Mouse (Mus musculus): ENCODE data around the gene Adamtsl1. TPM values are rescaled to one million over a fixed set of nuclear protein-coding genes. Genes with fewer than 3 reads are reported as not detected.
A peak's percentile ranks its signal among the peaks of the same experiment; 100 is the strongest.

The Adamtsl1 gene
- polyA plus RNA-seq, 1 experiment from 2014 or later = 14.2 TPM

DNA sequence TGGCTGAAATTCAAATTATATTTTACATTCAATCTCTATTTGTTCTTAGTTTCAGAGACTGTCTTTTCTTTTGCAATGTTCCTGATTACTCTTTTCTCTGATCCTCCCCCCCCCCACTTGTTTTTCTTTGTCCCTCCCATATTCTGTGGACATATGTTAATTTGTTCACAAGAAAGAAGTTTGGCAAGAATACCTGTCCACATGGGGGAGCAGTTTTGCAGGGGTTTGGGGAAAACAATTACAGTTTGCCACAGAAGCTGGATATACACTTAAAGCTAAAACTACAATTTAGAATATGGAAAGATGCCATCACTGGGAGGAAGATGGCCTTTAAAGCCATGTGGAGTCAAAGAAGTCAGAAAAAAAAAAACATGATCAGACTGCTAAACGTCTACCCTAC is 532.9 kb downstream of the Adamtsl1 start:
- Histone ChIP-seq H3K4me1 (ENCODE audit: insufficient read depth) (no peaks in the 10 kb centered on the region), H3K27ac (ENCODE audit: low read depth) (no peak overlapping the region), H3K4me3 (ENCODE audit: low read depth, low read length) (no peak overlapping the region), H3K27me3 (ENCODE audit: insufficient read depth, low read length) (no peaks in the 10 kb centered on the region), H3K9ac (no peak overlapping the region), H3K4me2 (no peak overlapping the region), H3K36me3 (ENCODE audit: insufficient read depth) (no peaks in the 10 kb centered on the region), H3K9me3 (ENCODE audit: low read depth, low read length) (no peaks in the 10 kb centered on the region)
- 70% methylated on average over 1 of the region's 1 CpGs for WGBS
- DNase-seq (no peak), ATAC-seq (ENCODE audit: insufficient read depth) (no peak)
- no peak for TF ChIP-seq CTCF (IDR thresholded peaks at IDR 0.05; ENCODE audit: low read depth)

DNA sequence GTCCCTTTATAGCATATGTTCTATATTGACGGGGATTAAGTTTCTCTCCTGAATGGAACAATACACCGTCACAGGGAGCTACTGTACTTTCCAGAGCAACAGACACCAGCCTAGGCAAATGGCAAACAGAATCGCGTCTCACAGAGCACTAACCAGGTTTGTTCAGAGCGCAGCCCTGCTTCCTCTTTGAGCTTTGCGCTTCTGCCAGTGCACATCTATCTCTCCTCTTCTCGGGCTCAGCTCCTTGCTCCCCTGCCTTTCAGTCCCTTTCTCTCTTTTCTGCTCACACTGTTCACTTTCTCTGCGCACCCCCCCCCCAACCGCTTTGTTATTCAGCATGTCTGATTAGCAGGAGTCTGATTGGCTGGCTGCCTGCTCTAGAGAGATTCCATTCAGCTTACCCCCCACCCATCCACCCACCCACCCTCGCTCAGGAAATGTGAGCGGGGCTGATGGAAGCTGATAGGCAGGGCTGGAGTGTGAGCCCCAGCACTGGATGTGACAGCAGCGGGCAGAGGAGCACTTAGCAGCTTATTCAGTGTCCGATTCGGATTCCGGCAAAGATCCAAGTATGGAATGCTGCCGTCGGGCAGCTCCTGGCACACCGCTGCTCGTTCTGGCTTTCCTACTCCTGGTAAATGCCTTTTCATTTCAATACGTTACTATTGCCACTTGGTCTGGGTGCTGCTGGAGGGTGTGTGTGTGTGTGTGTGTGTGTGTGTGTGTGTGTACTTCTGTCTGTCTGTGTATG is 539.7 kb downstream of the Adamtsl1 start:
- ATAC-seq (ENCODE audit: insufficient read depth) (peak; percentile 96), DNase-seq (peak; percentile 75)
- Histone ChIP-seq H3K27me3 (ENCODE audit: insufficient read depth, low read length) (no peaks in the 10 kb centered on the region; the same call in 1 of the 2 replicates), H3K4me1 (ENCODE audit: insufficient read depth) (no peaks in the 10 kb centered on the region), H3K9ac (peak overlapping the region; percentile 40; the same call in 1 of the 2 replicates), H3K4me3 (ENCODE audit: low read depth, low read length) (peak overlapping the region; percentile 38), H3K27ac (ENCODE audit: low read depth) (no peak overlapping the region), H3K4me2 (peak overlapping the region; percentile 69), H3K36me3 (ENCODE audit: insufficient read depth) (no peaks in the 10 kb centered on the region), H3K9me3 (ENCODE audit: low read depth, low read length) (no peaks in the 10 kb centered on the region)
- WGBS = under 1% methylated on average over 20 of the region's 20 CpGs
- TF ChIP-seq CTCF (IDR thresholded peaks at IDR 0.05; ENCODE audit: low read depth) = no peak

DNA sequence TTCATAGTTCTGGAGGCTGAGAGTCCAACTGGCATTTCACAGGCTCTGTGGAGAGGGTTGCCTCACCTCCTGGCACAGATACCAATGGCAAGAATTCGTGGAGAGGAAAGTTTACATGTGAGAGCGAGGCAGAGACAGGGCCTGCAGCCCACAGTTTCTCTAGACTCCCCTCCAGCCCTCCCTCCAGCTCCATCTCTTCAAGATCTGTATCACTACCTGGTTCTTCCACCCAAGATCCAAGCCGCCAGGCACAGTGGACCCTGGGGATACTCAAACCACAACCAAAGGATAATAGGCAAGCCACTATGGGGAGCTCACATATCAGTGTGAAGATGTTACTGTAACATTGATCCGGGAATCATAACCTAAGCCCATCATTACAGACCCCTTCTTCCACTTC is 546.6 kb downstream of the Adamtsl1 start:
- no peak overlapping the region for H3K9ac ChIP-seq
- DNase-seq (no peak), ATAC-seq (ENCODE audit: insufficient read depth) (no peak)
- H3K4me1 ChIP-seq (ENCODE audit: insufficient read depth) = no peaks in the 10 kb centered on the region
- no peak overlapping the region for H3K4me2 ChIP-seq
- H3K27me3 ChIP-seq (ENCODE audit: insufficient read depth, low read length) = no peaks in the 10 kb centered on the region
- no peak overlapping the region for H3K4me3 ChIP-seq (ENCODE audit: low read depth, low read length)
- no peaks in the 10 kb centered on the region for H3K9me3 ChIP-seq (ENCODE audit: low read depth, low read length)
- 75% methylated on average over 4 of the region's 4 CpGs for WGBS
- no peaks in the 10 kb centered on the region for H3K36me3 ChIP-seq (ENCODE audit: insufficient read depth)
- H3K27ac ChIP-seq (ENCODE audit: low read depth) = no peak overlapping the region
- TF ChIP-seq CTCF (IDR thresholded peaks at IDR 0.05; ENCODE audit: low read depth) = no peak

DNA sequence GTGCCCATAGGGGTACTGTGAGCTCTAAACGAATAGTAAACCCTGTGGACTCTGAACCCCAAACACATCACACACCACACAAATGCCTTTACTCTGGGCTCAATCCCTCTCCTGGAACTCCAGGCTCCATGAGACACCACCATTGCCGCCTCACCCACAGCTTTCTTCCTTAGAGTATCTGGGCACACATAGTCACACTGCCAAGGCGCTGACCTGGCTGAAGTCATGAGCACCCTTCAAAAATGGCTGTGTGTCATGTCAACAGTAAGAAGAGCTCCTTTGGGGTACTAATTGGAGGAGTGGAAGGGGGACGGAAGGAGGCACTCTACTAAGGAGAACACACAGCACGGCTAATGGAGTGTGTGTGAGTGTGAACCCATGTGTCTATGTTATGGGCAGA is 554.4 kb downstream of the Adamtsl1 start:
- DNase-seq (no peak), ATAC-seq (ENCODE audit: insufficient read depth) (no peak)
- Histone ChIP-seq H3K4me2 (no peak overlapping the region), H3K4me1 (ENCODE audit: insufficient read depth) (no peaks in the 10 kb centered on the region), H3K36me3 (ENCODE audit: insufficient read depth) (no peaks in the 10 kb centered on the region), H3K9ac (no peak overlapping the region), H3K4me3 (ENCODE audit: low read depth, low read length) (no peak overlapping the region), H3K27ac (ENCODE audit: low read depth) (no peak overlapping the region), H3K9me3 (ENCODE audit: low read depth, low read length) (no peaks in the 10 kb centered on the region), H3K27me3 (ENCODE audit: insufficient read depth, low read length) (no peaks in the 10 kb centered on the region)
- TF ChIP-seq CTCF (IDR thresholded peaks at IDR 0.05; ENCODE audit: low read depth) = no peak
- 81% methylated on average over 5 of the region's 5 CpGs for WGBS

DNA sequence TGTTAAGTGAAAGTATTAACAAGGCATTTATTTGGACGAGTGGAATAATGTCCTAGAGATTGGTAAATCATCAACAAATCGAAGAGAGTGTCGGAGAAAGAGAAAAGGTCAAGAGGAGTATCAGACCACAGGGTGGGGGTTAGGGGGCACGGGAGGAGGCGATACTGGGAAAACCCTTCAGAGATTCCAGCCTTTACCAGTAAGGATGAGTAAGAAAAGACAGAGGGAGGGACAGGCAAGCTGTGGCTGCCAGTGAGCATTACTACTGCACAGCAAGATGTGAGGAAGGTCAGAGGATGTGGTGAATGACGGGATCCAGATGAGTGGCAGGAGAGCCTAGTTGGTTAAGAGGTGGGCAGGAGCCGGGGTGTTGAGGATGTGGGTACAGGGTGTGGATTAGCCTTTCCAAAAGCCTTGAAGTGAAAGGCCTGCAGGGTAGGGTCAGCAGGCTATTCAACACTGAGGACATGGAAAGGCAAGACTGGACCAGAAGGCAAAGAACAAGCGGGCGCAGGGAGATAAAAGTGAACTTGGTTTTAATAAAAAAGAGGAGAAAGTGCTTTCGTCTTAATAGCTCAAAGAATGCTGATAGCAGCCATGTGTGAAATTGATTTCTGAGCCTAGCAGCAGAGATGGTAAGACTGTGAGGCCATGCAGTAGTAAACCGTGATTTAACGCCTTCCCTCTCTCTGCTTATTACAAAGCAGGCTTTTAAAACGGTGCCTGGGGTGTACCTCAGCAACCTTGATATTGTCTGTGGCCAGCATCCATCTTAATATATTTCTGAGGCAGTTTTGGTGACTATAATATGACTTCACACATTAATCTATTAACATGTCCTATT is 555.1 kb downstream of the Adamtsl1 start:
- Histone ChIP-seq H3K4me1 (ENCODE audit: insufficient read depth) (no peaks in the 10 kb centered on the region), H3K36me3 (ENCODE audit: insufficient read depth) (no peaks in the 10 kb centered on the region), H3K4me2 (no peak overlapping the region), H3K27ac (ENCODE audit: low read depth) (no peak overlapping the region), H3K9ac (no peak overlapping the region), H3K27me3 (ENCODE audit: insufficient read depth, low read length) (no peaks in the 10 kb centered on the region), H3K9me3 (ENCODE audit: low read depth, low read length) (no peaks in the 10 kb centered on the region), H3K4me3 (ENCODE audit: low read depth, low read length) (no peak overlapping the region)
- WGBS = 58% methylated on average over 13 of the region's 13 CpGs
- no peak for TF ChIP-seq CTCF (IDR thresholded peaks at IDR 0.05; ENCODE audit: low read depth)
- DNase-seq = no peak
- ATAC-seq (ENCODE audit: insufficient read depth) = no peak

DNA sequence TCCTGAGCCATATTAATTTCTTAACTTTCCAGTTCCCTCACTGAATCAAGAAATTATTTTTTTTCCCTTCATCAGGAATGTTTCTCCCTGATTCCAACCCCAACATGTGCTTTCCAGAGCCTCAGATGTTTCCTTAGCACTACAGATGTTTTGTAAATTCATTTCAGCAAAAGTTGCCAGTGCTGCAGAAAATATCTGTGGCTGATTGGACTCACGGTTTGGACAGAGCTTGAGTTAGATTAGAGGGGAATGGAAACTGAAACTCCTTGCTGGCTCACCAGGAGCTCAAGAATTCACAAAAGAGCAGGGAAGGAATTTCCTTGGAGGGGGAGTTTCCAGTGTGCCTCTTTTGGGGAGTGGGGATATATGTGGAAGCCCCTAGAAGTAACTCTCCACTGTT is 560.9 kb downstream of the Adamtsl1 start:
- no peak overlapping the region for H3K9ac ChIP-seq
- H3K4me2 ChIP-seq = no peak overlapping the region
- no peak overlapping the region for H3K4me3 ChIP-seq (ENCODE audit: low read depth, low read length)
- ATAC-seq (ENCODE audit: insufficient read depth) (no peak), DNase-seq (peak; percentile 14)
- no peaks in the 10 kb centered on the region for H3K4me1 ChIP-seq (ENCODE audit: insufficient read depth)
- 29% methylated on average over 1 of the region's 1 CpGs for WGBS
- no peak for TF ChIP-seq CTCF (IDR thresholded peaks at IDR 0.05; ENCODE audit: low read depth)
- no peaks in the 10 kb centered on the region for H3K27me3 ChIP-seq (ENCODE audit: insufficient read depth, low read length)
- H3K9me3 ChIP-seq (ENCODE audit: low read depth, low read length) = no peaks in the 10 kb centered on the region
- no peaks in the 10 kb centered on the region for H3K36me3 ChIP-seq (ENCODE audit: insufficient read depth)
- H3K27ac ChIP-seq (ENCODE audit: low read depth) = no peak overlapping the region

DNA sequence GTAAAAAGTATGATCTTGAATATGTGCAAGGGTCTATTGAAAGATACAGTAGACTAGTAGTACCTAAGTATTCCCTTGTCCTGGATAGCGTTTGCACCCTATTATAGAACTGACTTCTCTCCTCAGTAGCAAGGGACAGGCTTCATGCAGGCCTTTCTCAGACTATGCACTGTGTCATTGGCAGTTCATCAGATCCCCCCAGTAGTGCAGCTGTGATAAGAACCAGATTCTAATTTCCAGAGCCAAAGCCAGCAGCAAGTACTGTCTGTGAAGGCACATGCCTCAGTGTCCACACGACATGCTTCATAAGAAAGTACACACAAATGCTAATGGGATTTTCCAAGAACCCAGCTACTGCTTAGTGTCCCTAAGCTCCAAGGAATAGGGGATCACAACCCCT is 563.4 kb downstream of the Adamtsl1 start:
- no peak for ATAC-seq (ENCODE audit: insufficient read depth)
- Histone ChIP-seq H3K9me3 (ENCODE audit: low read depth, low read length) (no peaks in the 10 kb centered on the region), H3K4me3 (ENCODE audit: low read depth, low read length) (no peak overlapping the region), H3K4me1 (ENCODE audit: insufficient read depth) (no peaks in the 10 kb centered on the region), H3K27me3 (ENCODE audit: insufficient read depth, low read length) (no peaks in the 10 kb centered on the region), H3K4me2 (no peak overlapping the region), H3K27ac (ENCODE audit: low read depth) (no peak overlapping the region), H3K9ac (no peak overlapping the region), H3K36me3 (ENCODE audit: insufficient read depth) (no peaks in the 10 kb centered on the region)
- WGBS = 68% methylated on average over 2 of the region's 2 CpGs
- DNase-seq = peak; percentile 39
- no peak for TF ChIP-seq CTCF (IDR thresholded peaks at IDR 0.05; ENCODE audit: low read depth)
